Mouse (Mus musculus) thymus, postnatal 25 days (tissue): Measurements from ENCODE around the gene Smarcad1.
"Not testable (repeated sequence)": the region's sequence is repeated elsewhere in the genome, so short reads cannot be mapped to it uniquely, and the experiment has no call there.

ENCODE experiments used
- DNase-seq: peaks from one replicate; pipeline ENCODE4 v3.0.0; 2022

Gene Smarcad1

GRCm38 (mm10) chr6:65042491-65043171 lies at the start of gene Smarcad1:
Gene Smarcad1, plus strand, starts transcription at chr6:65042583.
- peak; percentile 84 for DNase-seq

- no peak for DNase-seq
Measured at GRCm38 (mm10) chr6:64996824-64997421, 45.5 kb upstream of the Smarcad1 start.

- DNase-seq, result no peak
Measured at GRCm38 (mm10) chr6:64997805-64998204, 44.6 kb upstream of the Smarcad1 start.

- DNase-seq, result peak; percentile 6
Measured at GRCm38 (mm10) chr6:65000757-65001156, 41.6 kb upstream of the Smarcad1 start.

GRCm38 (mm10) chr6:65002196-65002595 lies 40.2 kb upstream of the Smarcad1 start:
- DNase-seq, result no peak

GRCm38 (mm10) chr6:65008836-65009235 lies 33.5 kb upstream of the Smarcad1 start:
- no peak for DNase-seq

- DNase-seq, result no peak
Measured at GRCm38 (mm10) chr6:65011444-65011990, 30.9 kb upstream of the Smarcad1 start.

- no peak for DNase-seq
Measured at GRCm38 (mm10) chr6:65012142-65012541, 30.2 kb upstream of the Smarcad1 start.

GRCm38 (mm10) chr6:65017566-65017965 lies 24.8 kb upstream of the Smarcad1 start:
- DNase-seq, result no peak

GRCm38 (mm10) chr6:65018966-65019365 lies 23.4 kb upstream of the Smarcad1 start:
- not testable (repeated sequence) for DNase-seq

GRCm38 (mm10) chr6:65021883-65022282 lies 20.5 kb upstream of the Smarcad1 start:
- DNase-seq, result no peak

GRCm38 (mm10) chr6:65023053-65023452 lies 19.3 kb upstream of the Smarcad1 start:
- no peak for DNase-seq

- DNase-seq, result no peak
Measured at GRCm38 (mm10) chr6:65024668-65025067, 17.7 kb upstream of the Smarcad1 start.

GRCm38 (mm10) chr6:65025130-65025529 lies 17.3 kb upstream of the Smarcad1 start:
- no peak for DNase-seq

GRCm38 (mm10) chr6:65034661-65035060 lies 7.7 kb upstream of the Smarcad1 start:
- DNase-seq, result no peak

GRCm38 (mm10) chr6:65035469-65035868 lies 6.9 kb upstream of the Smarcad1 start:
- no peak for DNase-seq

GRCm38 (mm10) chr6:65041932-65042331 lies 451 bp upstream of the Smarcad1 start:
- no peak for DNase-seq

GRCm38 (mm10) chr6:65043241-65043640 lies 858 bp downstream of the Smarcad1 start:
- no peak for DNase-seq

GRCm38 (mm10) chr6:65049100-65049499 lies 6.7 kb downstream of the Smarcad1 start:
- no peak for DNase-seq

GRCm38 (mm10) chr6:65056620-65057019 lies 14.2 kb downstream of the Smarcad1 start:
- DNase-seq, result no peak

- DNase-seq, result not testable (repeated sequence)
Measured at GRCm38 (mm10) chr6:65057137-65057536, 14.8 kb downstream of the Smarcad1 start.

- DNase-seq, result no peak
Measured at GRCm38 (mm10) chr6:65061049-65061448, 18.7 kb downstream of the Smarcad1 start.

- no peak for DNase-seq
Measured at GRCm38 (mm10) chr6:65075201-65075600, 32.8 kb downstream of the Smarcad1 start.

- no peak for DNase-seq
Measured at GRCm38 (mm10) chr6:65079139-65079538, 36.8 kb downstream of the Smarcad1 start.
